Comparison of ENCODE assay signal across 15 mouse cellular contexts in the genomic region with DNA sequence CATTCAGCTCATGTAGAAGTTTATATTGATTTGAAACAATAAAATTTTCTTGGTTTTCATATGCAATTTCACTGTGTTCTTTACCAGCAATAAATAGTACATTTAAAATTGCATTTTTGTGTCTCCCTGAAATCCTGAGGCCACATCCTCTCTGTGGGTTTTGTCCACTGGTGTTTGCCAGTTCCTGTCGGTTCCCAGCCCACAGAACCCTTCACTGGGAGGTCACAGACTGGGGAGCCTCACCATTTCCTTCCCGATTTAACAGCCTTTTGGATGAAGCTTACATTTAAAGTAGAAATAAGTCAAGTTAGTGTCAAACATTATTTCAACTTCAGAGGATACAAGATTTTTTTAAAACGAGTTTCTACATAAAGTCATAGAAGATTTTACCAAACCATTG. TPM values are rescaled to one million over a fixed set of nuclear protein-coding genes. Genes with fewer than 3 reads are reported as not detected.
A peak's percentile ranks its signal among the peaks of the same experiment; 100 is the strongest.
ATAC-seq lines count a peak whose summit lies in the region.
"Had no signal": no experiment of that assay in that cellular context is flagged by ENCODE, and none has a peak within 500 bp of the region (broad histone marks: within the 10 kb centered on the region; RNA-seq: fewer than 3 reads in every experiment).

No protein-coding gene starts in this region.

- ATAC-seq in common myeloid progenitor, adult 5-6 weeks (replicated peaks; ENCODE audit: low read depth, poor library complexity, severe bottlenecking), result peak; percentile 51; the same call in 1 of the 2 replicates
- peak; percentile 41; the same call in 1 of the 2 replicates for ATAC-seq in granulocyte monocyte progenitor cell, adult 5-6 weeks (replicated peaks; ENCODE audit: poor library complexity, severe bottlenecking)
- peak; percentile 25 to 63; a peak in 3 of 4 replicates for ATAC-seq in hematopoietic stem cell, adult 5-6 weeks (replicated peaks in 1 of 2; ENCODE audit: insufficient read depth in 1 of 2, low FRiP score in 2 of 2, low TSS enrichment in 1 of 2, low read depth in 1 of 2, poor library complexity in 2 of 2, severe bottlenecking in 2 of 2)
- ATAC-seq in megakaryocyte progenitor cell, adult 5-6 weeks (replicated peaks; ENCODE audit: poor library complexity), result 0 out of 2 replicates have a peak, but pooled peaks have one; percentile 42

RNA-seq across cellular contexts. Expression of a gene that starts 0.9 kb away (rescaled TPM):
- not detected in 2 replicates for total RNA-seq in common myeloid progenitor, adult 5-6 weeks (2017)
- not detected in 2 replicates for total RNA-seq in granulocyte monocyte progenitor cell, adult 5-6 weeks (2014; fragmentation: Nextera tagmentation)
- total RNA-seq in granulocyte monocyte progenitor cell, adult 5-6 weeks (2017), result not detected in 2 replicates
- total RNA-seq in hematopoietic stem cell, adult 5-6 weeks (2017), result 0.40 and 1.9 TPM in 2 replicates
- total RNA-seq in megakaryocyte progenitor cell, adult 5-6 weeks (2015), result 0.17 TPM in 1 of 2 replicates, not detected in the other
- not detected in 2 replicates for total RNA-seq in megakaryocyte progenitor cell, adult 5-6 weeks (2017)
- total RNA-seq: adrenal gland, adult 18-20 months; adrenal gland, adult 2 months; adrenal gland, adult 8-10 months; adrenal gland, postnatal 10 days; adrenal gland, postnatal 14 days; adrenal gland, postnatal 25 days; adrenal gland, postnatal 36 days; adrenal gland, postnatal 4 days; CH12.LX; MEL had no signal

RNA-seq across cellular contexts. Expression of a gene that starts 26.2 kb away (rescaled TPM):
- total RNA-seq in common myeloid progenitor, adult 5-6 weeks (2017), result not detected in 2 replicates
- not detected in 2 replicates for total RNA-seq in granulocyte monocyte progenitor cell, adult 5-6 weeks (2014; fragmentation: Nextera tagmentation)
- not detected in 2 replicates for total RNA-seq in granulocyte monocyte progenitor cell, adult 5-6 weeks (2017)
- not detected in 2 replicates for total RNA-seq in hematopoietic stem cell, adult 5-6 weeks (2017)
- total RNA-seq in megakaryocyte progenitor cell, adult 5-6 weeks (2015), result not detected in 2 replicates
- total RNA-seq in megakaryocyte progenitor cell, adult 5-6 weeks (2017), result not detected in 2 replicates
- total RNA-seq: adrenal gland, adult 18-20 months; adrenal gland, adult 2 months; adrenal gland, adult 8-10 months; adrenal gland, postnatal 10 days; adrenal gland, postnatal 14 days; adrenal gland, postnatal 25 days; adrenal gland, postnatal 36 days; adrenal gland, postnatal 4 days; CH12.LX; ES-E14; MEL had no signal

RNA-seq across cellular contexts. Expression of a gene that starts 36.4 kb away (rescaled TPM):
- not detected in 2 replicates for total RNA-seq in common myeloid progenitor, adult 5-6 weeks (2017)
- 1.2 TPM in 1 of 2 replicates, not detected in the other for total RNA-seq in granulocyte monocyte progenitor cell, adult 5-6 weeks (2014; fragmentation: Nextera tagmentation)
- not detected in 2 replicates for total RNA-seq in granulocyte monocyte progenitor cell, adult 5-6 weeks (2017)
- 0.40 TPM in 1 of 2 replicates, not detected in the other for total RNA-seq in hematopoietic stem cell, adult 5-6 weeks (2017)
- 0.29 TPM in 1 of 2 replicates, not detected in the other for total RNA-seq in megakaryocyte progenitor cell, adult 5-6 weeks (2015)
- total RNA-seq in megakaryocyte progenitor cell, adult 5-6 weeks (2017), result not detected in 2 replicates
- total RNA-seq: adrenal gland, adult 18-20 months; adrenal gland, adult 2 months; adrenal gland, adult 8-10 months; adrenal gland, postnatal 10 days; adrenal gland, postnatal 14 days; adrenal gland, postnatal 25 days; adrenal gland, postnatal 36 days; adrenal gland, postnatal 4 days; CH12.LX; ES-E14; MEL had no signal

RNA-seq across cellular contexts. Expression of a gene that starts 44.9 kb away (rescaled TPM):
- not detected in 2 replicates for total RNA-seq in common myeloid progenitor, adult 5-6 weeks (2017)
- not detected in 2 replicates for total RNA-seq in granulocyte monocyte progenitor cell, adult 5-6 weeks (2014; fragmentation: Nextera tagmentation)
- total RNA-seq in granulocyte monocyte progenitor cell, adult 5-6 weeks (2017), result not detected in 2 replicates
- not detected in 2 replicates for total RNA-seq in hematopoietic stem cell, adult 5-6 weeks (2017)
- total RNA-seq in megakaryocyte progenitor cell, adult 5-6 weeks (2015), result not detected in 2 replicates
- total RNA-seq in megakaryocyte progenitor cell, adult 5-6 weeks (2017), result not detected in 2 replicates
- total RNA-seq: ES-E14, MEL had no signal

Comparison
In these comparisons a context has a peak if more than half of its experiments do, and no peak if none do; other contexts are left out.
1. Peak in every context shown above with its lines: ATAC-seq.